Mouse (Mus musculus) ES-E14 (cell line): ENCODE data around the gene Tph1.

Experiments used
- CHD2 ChIP-seq: IDR thresholded peaks from 2 replicates; pipeline ENCODE4 v1.6.1; 2014; ENCODE audit warnings: mild to moderate bottlenecking, low read depth, low read length, inconsistent platforms
- HCFC1 ChIP-seq: IDR thresholded peaks from 2 replicates; pipeline ENCODE4 v1.6.1; 2012; ENCODE audit warnings: low read length, inconsistent platforms, borderline replicate concordance; ENCODE audit not compliant: insufficient read depth
- MAFK ChIP-seq: IDR thresholded peaks from 2 replicates; pipeline ENCODE4 v1.6.1; 2014; ENCODE audit warnings: mild to moderate bottlenecking, low read depth, low read length, inconsistent platforms; ENCODE audit not compliant: insufficient read depth

DNA sequence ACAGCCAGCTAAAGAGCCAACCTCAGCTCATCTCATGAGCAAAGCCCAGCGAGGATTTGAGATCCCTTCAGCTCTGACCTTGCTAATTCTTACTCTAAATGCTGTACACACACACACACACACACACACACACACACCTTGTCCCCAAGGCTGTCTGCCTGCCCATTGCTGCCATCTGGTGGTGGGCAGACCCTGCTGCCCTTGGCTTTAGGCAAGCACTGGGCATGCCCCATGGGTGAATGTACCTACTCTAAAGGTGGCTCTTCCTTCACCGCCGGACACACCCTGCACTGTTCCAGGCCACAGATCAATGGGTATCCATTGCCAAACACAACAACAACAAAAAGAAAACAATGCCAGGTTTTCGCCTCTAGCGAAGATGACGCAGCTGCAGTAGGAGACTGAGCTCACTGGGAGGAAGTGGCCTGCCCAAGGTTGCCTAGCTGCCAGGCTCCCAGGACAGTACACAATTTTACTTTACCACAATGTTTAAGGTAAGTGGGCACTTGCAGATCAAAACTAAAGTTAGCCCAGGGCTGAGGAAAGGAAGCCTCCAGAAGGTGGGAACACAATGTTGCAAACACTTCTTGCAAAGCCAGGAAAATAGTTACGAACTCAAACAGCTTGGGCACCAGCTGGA, 65.8 kb downstream of the Tph1 start:
- no peak for TF ChIP-seq CHD2
- TF ChIP-seq MAFK, result no peak
- 0 out of 2 replicates have a peak, but pooled peaks have one; percentile 21 for TF ChIP-seq HCFC1
